Mouse (Mus musculus) kidney, embryonic 14.5 days (tissue): ENCODE measurements around the gene Cpeb1. TPM values are rescaled to one million over a fixed set of nuclear protein-coding genes. Genes with fewer than 3 reads are reported as not detected.

ENCODE experiments used
- ATAC-seq: fragments of 200-750 bp; cut with Nextera tagmentation; 2 replicates; pipeline ENCODE4 v1.8.0; 2017; ENCODE audit warnings: moderate number of reproducible peaks, mild to moderate bottlenecking, moderate TSS enrichment, moderate library complexity; ENCODE audit not compliant: low FRiP score, low TSS enrichment
- H3K27ac ChIP-seq: fragments of 300-500 bp; sonication (generic); 2 replicates; pipeline ENCODE4 v1.5.1; 2014; ENCODE audit warnings: low read depth, mild to moderate bottlenecking, low read length, moderate library complexity, mixed read lengths
- H3K27me3 ChIP-seq: fragments of 300-500 bp; sonication (generic); 2 replicates; pipeline ENCODE4 v1.6.1; 2014; ENCODE audit warnings: mild to moderate bottlenecking, low read length; ENCODE audit not compliant: control insufficient read depth, insufficient read depth
- H3K36me3 ChIP-seq: fragments of 300-500 bp; sonication (generic); 2 replicates; pipeline ENCODE4 v1.6.1; 2014; ENCODE audit warnings: low read length, mixed read lengths; ENCODE audit not compliant: control insufficient read depth, insufficient read depth
- H3K4me1 ChIP-seq: fragments of 300-500 bp; sonication (generic); 2 replicates; pipeline ENCODE4 v1.6.1; 2014; ENCODE audit warnings: low read length, mixed read lengths; ENCODE audit not compliant: control insufficient read depth, insufficient read depth
- H3K4me2 ChIP-seq: fragments of 300-500 bp; sonication (generic); replicated peaks from 2 replicates; pipeline ENCODE4 v1.6.1; 2014; ENCODE audit warnings: low read depth, mild to moderate bottlenecking, low read length
- H3K4me3 ChIP-seq: fragments of 300-500 bp; sonication (generic); 2 replicates; pipeline ENCODE4 v1.5.1; 2014; ENCODE audit warnings: mild to moderate bottlenecking, low read length
- H3K9ac ChIP-seq: fragments of 300-500 bp; sonication (generic); 2 replicates; pipeline ENCODE4 v1.6.1; 2014; ENCODE audit warnings: low read depth, mild to moderate bottlenecking, low read length, moderate library complexity
- H3K9me3 ChIP-seq: fragments of 300-500 bp; sonication (generic); 2 replicates; pipeline ENCODE4 v1.6.1; 2016; ENCODE audit warnings: low read length; ENCODE audit not compliant: control insufficient read depth
- WGBS: fragments of 180-500 bp; shearing (Covaris S2); extraction: QIAGEN DNeasy Blood & Tissue Kit; methylation state at CpG from one replicate; pipeline ENCODE4 v1.1.7; 2014; 5-methylcytosine and 5-hydroxymethylcytosine counted together
- polyA plus RNA-seq: library from polyadenylated mRNA; unstranded; fragments of >200 nt; fragmentation: Nextera tagmentation; extraction: Ambion mirVana; gene quantifications from 2 replicates; pipeline ENCODE4 v1.2.1, GENCODE M21; 2014

Gene Cpeb1
- polyA plus RNA-seq, 1 experiment from 2014 or later, result 1.6 TPM

DNA sequence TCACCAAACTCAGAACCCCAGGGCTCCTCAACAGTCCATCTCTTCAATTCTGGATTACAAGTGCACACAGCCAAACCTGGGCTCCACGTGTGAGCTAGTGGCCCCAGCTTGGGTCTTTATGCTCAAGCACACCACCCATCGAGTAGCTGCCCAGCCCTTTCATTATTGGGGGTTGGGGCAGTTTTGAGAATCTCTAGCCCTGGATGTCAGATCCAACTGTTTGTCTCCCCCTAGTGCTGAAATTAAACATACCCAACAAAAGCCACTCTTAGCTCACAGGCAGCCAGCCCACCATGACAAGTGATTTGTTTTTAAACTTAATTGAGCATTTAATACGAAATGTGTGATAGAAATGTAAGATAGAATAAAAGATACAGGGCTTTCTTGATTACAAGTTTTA is 113.7 kb downstream of the Cpeb1 start:
- peaks cover 60% of the 10 kb centered on the region for H3K36me3 ChIP-seq

DNA sequence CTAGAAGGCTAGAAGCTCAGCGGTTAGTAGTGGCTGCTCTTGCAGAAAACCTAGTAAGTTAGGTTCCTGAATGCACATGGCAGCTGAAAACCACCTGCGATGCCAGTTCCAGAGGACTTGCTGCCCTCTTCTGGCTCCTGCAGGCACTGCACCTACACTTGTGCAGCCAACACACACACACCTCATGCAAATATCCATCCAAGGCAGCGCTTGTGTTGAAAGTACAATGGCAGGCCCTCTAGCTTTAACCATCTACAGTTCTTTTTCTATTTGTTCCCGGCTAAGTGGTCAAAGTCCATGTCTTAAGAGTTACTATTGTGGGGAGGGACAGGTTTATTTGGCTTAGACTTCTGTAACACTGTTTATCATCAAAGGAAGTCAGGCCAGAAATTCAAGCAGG is 115.5 kb downstream of the Cpeb1 start:
- H3K36me3 ChIP-seq, result peaks cover 63% of the 10 kb centered on the region
- ATAC-seq, result no peak

More for the DNA sequence above, 113.7 kb downstream of the Cpeb1 start:
- no peak for ATAC-seq
- Histone ChIP-seq H3K4me1 (peaks cover 13% of the 10 kb centered on the region; the same call in 1 of the 2 replicates), H3K4me2 (no peak overlapping the region), H3K4me3 (no peak overlapping the region), H3K9ac (no peak overlapping the region), H3K9me3 (no peaks in the 10 kb centered on the region), H3K27ac (no peak overlapping the region), H3K27me3 (no peaks in the 10 kb centered on the region)
- WGBS, result 63% methylated on average over 3 of the region's 3 CpGs

GRCm38 (mm10) chr7:81338522-81338873 is 116.8 kb downstream of the Cpeb1 start:
- Histone ChIP-seq H3K36me3 (peaks cover 62% of the 10 kb centered on the region), H3K27ac (no peak overlapping the region), H3K9ac (no peak overlapping the region), H3K4me1 (peaks cover 10% of the 10 kb centered on the region; the same call in 1 of the 2 replicates), H3K4me3 (no peak overlapping the region), H3K4me2 (no peak overlapping the region), H3K9me3 (no peaks in the 10 kb centered on the region), H3K27me3 (no peaks in the 10 kb centered on the region)
- ATAC-seq, result no peak
- WGBS, result 89% methylated on average over 3 of the region's 3 CpGs

More for the DNA sequence above, 115.5 kb downstream of the Cpeb1 start:
- peaks cover 13% of the 10 kb centered on the region; the same call in 1 of the 2 replicates for H3K4me1 ChIP-seq
- no peak overlapping the region for H3K27ac ChIP-seq
- H3K27me3 ChIP-seq, result no peaks in the 10 kb centered on the region
- no peaks in the 10 kb centered on the region for H3K9me3 ChIP-seq
- H3K9ac ChIP-seq, result no peak overlapping the region
- 86% methylated on average over 4 of the region's 4 CpGs for WGBS
- H3K4me3 ChIP-seq, result no peak overlapping the region
- H3K4me2 ChIP-seq, result no peak overlapping the region

DNA sequence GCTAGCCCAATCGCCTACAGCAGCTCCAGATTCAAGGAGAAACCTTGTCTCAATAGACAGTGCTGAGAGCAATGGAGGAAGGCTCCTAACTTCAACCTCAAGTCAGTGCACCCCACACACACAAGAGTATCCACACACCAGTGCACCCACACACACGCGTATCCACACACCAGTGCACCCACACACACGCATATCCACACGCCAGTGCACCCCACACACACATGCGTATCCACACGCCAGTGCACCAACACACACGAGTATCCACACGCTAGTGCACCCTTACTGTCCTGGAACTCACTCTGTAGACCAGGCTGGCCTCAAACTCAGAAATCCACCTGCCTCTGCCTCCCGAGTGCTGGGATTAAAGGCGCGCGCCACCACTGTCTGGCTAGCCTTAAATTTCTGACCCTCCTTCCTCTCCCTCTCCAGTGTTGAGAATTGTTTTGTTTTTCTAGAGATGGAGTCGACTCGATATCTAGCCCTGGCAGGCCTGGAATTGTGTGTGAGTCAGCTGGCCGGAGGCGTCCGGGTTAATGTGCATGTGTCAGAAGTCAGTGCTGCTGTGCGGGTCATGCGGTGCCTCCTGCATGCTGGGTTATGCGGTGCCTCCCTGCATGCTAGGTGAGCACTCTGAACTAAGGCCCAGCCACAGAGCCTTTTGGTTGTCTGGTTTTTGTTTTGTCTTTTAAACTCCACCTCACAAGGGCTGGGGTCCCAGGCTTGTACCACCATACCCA is 117.3 kb downstream of the Cpeb1 start:
- H3K4me3 ChIP-seq, result no peak overlapping the region
- peaks cover 61% of the 10 kb centered on the region for H3K36me3 ChIP-seq
- peaks cover 4% of the 10 kb centered on the region; the same call in 1 of the 2 replicates for H3K4me1 ChIP-seq
- no peaks in the 10 kb centered on the region for H3K27me3 ChIP-seq
- no peak overlapping the region for H3K9ac ChIP-seq
- H3K27ac ChIP-seq, result no peak overlapping the region
- H3K4me2 ChIP-seq, result no peak overlapping the region
- no peaks in the 10 kb centered on the region for H3K9me3 ChIP-seq
- WGBS, result 93% methylated on average over 21 of the region's 21 CpGs
- ATAC-seq, result no peak

GRCm38 (mm10) chr7:81336432-81336786 is 118.9 kb downstream of the Cpeb1 start:
- H3K9ac ChIP-seq, result no peak overlapping the region
- no peak for ATAC-seq
- 44% methylated on average over 8 of the region's 8 CpGs for WGBS
- peak overlapping the region; percentile 20; the same call in 1 of the 2 replicates for H3K27ac ChIP-seq
- H3K36me3 ChIP-seq, result peaks cover 57% of the 10 kb centered on the region
- no peaks in the 10 kb centered on the region for H3K27me3 ChIP-seq
- H3K4me2 ChIP-seq, result no peak overlapping the region
- no peaks in the 10 kb centered on the region for H3K4me1 ChIP-seq
- no peaks in the 10 kb centered on the region for H3K9me3 ChIP-seq
- H3K4me3 ChIP-seq, result no peak overlapping the region

- no peaks in the 10 kb centered on the region for H3K27me3 ChIP-seq
- no peak overlapping the region for H3K9ac ChIP-seq
- peaks cover 53% of the 10 kb centered on the region for H3K36me3 ChIP-seq
- peak overlapping the region; percentile 20; the same call in 1 of the 2 replicates for H3K27ac ChIP-seq
- H3K9me3 ChIP-seq, result no peaks in the 10 kb centered on the region
- H3K4me3 ChIP-seq, result no peak overlapping the region
- no peak for ATAC-seq
- no peaks in the 10 kb centered on the region for H3K4me1 ChIP-seq
- no peak overlapping the region for H3K4me2 ChIP-seq
- WGBS, result 82% methylated on average over 18 of the region's 18 CpGs
These were observed 119.4 kb downstream of the Cpeb1 start for GRCm38 (mm10) chr7:81335705-81336431.

GRCm38 (mm10) chr7:81331851-81332250 is 123.4 kb downstream of the Cpeb1 start:
- H3K4me1 ChIP-seq, result no peaks in the 10 kb centered on the region
- H3K4me2 ChIP-seq, result no peak overlapping the region
- no peaks in the 10 kb centered on the region for H3K27me3 ChIP-seq
- peaks cover 28% of the 10 kb centered on the region for H3K36me3 ChIP-seq
- no peak overlapping the region for H3K4me3 ChIP-seq
- no peak for ATAC-seq
- 65% methylated on average over 7 of the region's 7 CpGs for WGBS
- no peaks in the 10 kb centered on the region for H3K9me3 ChIP-seq
- no peak overlapping the region for H3K9ac ChIP-seq
- H3K27ac ChIP-seq, result no peak overlapping the region

DNA sequence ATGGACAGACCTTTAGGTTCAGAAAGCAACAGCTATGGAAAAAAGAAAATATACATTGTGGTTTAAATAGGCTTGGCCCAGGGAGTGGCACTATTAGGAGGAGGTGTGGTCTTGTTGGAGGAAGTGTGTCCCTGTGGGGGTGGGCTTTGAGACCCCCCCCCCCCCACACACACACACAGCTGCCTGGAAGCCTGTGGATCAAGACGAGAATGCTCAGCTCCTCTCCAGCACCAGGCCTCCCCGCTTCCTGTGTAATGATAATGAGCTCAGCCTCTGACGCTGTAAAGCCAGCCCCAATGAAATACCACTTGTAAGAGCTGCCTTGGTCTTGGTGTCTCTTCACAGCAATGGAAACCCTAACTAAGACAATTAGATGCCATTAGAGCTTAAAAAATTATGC is 124.5 kb downstream of the Cpeb1 start:
- 31% methylated on average over 3 of the region's 3 CpGs for WGBS
- Histone ChIP-seq H3K4me3 (no peak overlapping the region), H3K36me3 (peaks cover 28% of the 10 kb centered on the region), H3K9me3 (no peaks in the 10 kb centered on the region), H3K27me3 (no peaks in the 10 kb centered on the region), H3K27ac (no peak overlapping the region), H3K4me1 (no peaks in the 10 kb centered on the region), H3K9ac (no peak overlapping the region), H3K4me2 (no peak overlapping the region)
- ATAC-seq, result no peak

DNA sequence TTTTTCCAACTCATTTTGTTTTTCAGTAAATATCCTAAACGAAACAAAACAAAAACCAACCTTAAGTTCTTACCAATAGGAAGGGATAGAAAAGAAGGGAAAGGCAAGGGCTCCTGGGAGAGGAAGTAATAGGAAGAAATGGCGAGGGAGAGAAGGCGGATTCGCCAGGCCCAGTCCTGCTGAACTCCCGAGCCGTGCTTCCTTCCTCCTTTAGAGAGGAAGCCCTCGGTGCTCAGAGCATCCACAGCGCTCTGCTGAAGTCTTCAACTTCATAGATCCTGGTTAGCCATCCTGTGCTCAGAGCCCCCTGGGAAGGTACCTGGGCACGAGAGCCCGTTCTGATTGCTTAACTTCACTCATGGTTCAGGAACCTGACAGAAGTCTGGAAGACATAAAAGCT is 127.6 kb downstream of the Cpeb1 start:
- Histone ChIP-seq H3K4me3 (no peak overlapping the region), H3K9me3 (no peaks in the 10 kb centered on the region), H3K36me3 (peaks cover 13% of the 10 kb centered on the region), H3K4me2 (no peak overlapping the region), H3K9ac (no peak overlapping the region), H3K27ac (no peak overlapping the region), H3K27me3 (no peaks in the 10 kb centered on the region), H3K4me1 (no peaks in the 10 kb centered on the region)
- WGBS, result 78% methylated on average over 10 of the region's 10 CpGs
- ATAC-seq, result no peak
